Mouse (Mus musculus) left cerebral cortex, adult 18-20 months (tissue): Measurements from ENCODE around the gene Olfr187. TPM values are rescaled to one million over a fixed set of nuclear protein-coding genes. Genes with fewer than 3 reads are reported as not detected.
"Not testable (repeated sequence)": the region's sequence is repeated elsewhere in the genome, so short reads cannot be mapped to it uniquely, and the experiment has no call there.

Source experiments
- DNase-seq, 2 experiments: peaks; one replicate each; pipeline ENCODE4 v3.0.0; 2021 to 2022; ENCODE audit warnings: low spot score in 2 of 2, mixed read lengths in 1 of 2
- long read RNA-seq, 2 experiments: library from polyadenylated mRNA; stranded (forward); transcript quantifications; one replicate each; pipeline ENCODE4 v2.0.0; 2021
- total RNA-seq, 2 experiments: library from RNA; stranded (reverse); gene quantifications; 2 replicates each; pipeline ENCODE4 v1.2.3; 2021

Gene Olfr187
- not detected for total RNA-seq
- long read RNA-seq, experiment 1 = 0 reads
- long read RNA-seq, experiment 2 = 0 reads

- DNase-seq = no peak
Measured at GRCm38 (mm10) chr16:59039710-59040109, at the start of gene Olfr187. TSS of gene Olfr187 (minus strand) at chr16:59039767.

- DNase-seq = not testable (repeated sequence)
Measured at GRCm38 (mm10) chr16:59081113-59081512, 41.5 kb upstream of the Olfr187 start.

- no peak for DNase-seq
Measured at GRCm38 (mm10) chr16:59077905-59078304, 38.3 kb upstream of the Olfr187 start, which contains the start of gene Olfr190. TSS of gene Olfr190 (minus strand) at chr16:59078005.

GRCm38 (mm10) chr16:59073520-59073919 is 34.0 kb upstream of the Olfr187 start:
- no peak for DNase-seq

- DNase-seq = no peak
Measured at GRCm38 (mm10) chr16:59071755-59072154, 32.2 kb upstream of the Olfr187 start.

- not testable (repeated sequence) for DNase-seq
Measured at GRCm38 (mm10) chr16:59062411-59062810, 22.8 kb upstream of the Olfr187 start.

- not testable (repeated sequence) for DNase-seq
Measured at GRCm38 (mm10) chr16:59049286-59049685, 9.7 kb upstream of the Olfr187 start.

GRCm38 (mm10) chr16:59048860-59049259 is 9.3 kb upstream of the Olfr187 start:
- no peak for DNase-seq

GRCm38 (mm10) chr16:59047579-59047978 is 8.0 kb upstream of the Olfr187 start:
- no peak for DNase-seq

GRCm38 (mm10) chr16:59045835-59046234 is 6.3 kb upstream of the Olfr187 start:
- DNase-seq = no peak

GRCm38 (mm10) chr16:59030191-59030590 is 9.4 kb downstream of the Olfr187 start, which contains the start of gene Olfr186:
TSS of gene Olfr186 (minus strand) at chr16:59030291.
- DNase-seq = no peak

GRCm38 (mm10) chr16:59013357-59014018 is 26.1 kb downstream of the Olfr187 start:
- no peak for DNase-seq

GRCm38 (mm10) chr16:59007146-59007545 is 32.4 kb downstream of the Olfr187 start:
- DNase-seq = no peak

- no peak for DNase-seq
Measured at GRCm38 (mm10) chr16:58995057-58995456, 44.5 kb downstream of the Olfr187 start, which contains the start of gene Olfr183. TSS of gene Olfr183 (plus strand) at chr16:58995357.

Other genes starting within 250 kb of the Olfr187 start
- gene Olfr173, start 239.5 kb downstream of the Olfr187 start, total RNA-seq = not detected
- gene Olfr175-ps1, start 213.0 kb downstream of the Olfr187 start, total RNA-seq = not detected
- gene Olfr177, start 165.0 kb downstream of the Olfr187 start, total RNA-seq = not detected
- not detected for gene Olfr178, start 147.7 kb downstream of the Olfr187 start, total RNA-seq
- gene Olfr181, start 111.0 kb downstream of the Olfr187 start, total RNA-seq = not detected
- not detected for gene Olfr180, start 110.4 kb downstream of the Olfr187 start, total RNA-seq
- gene Olfr183, start 44.4 kb downstream of the Olfr187 start, total RNA-seq = not detected
- not detected for gene Olfr186, start 9.5 kb downstream of the Olfr187 start, total RNA-seq
- not detected for gene Olfr190, start 38.2 kb upstream of the Olfr187 start, total RNA-seq
- gene Olfr191, start 50.1 kb upstream of the Olfr187 start, total RNA-seq = not detected
- gene Olfr193, start 72.1 kb upstream of the Olfr187 start, total RNA-seq = not detected
- not detected for gene Olfr194, start 81.3 kb upstream of the Olfr187 start, total RNA-seq
- gene Olfr195, start 107.3 kb upstream of the Olfr187 start, total RNA-seq = not detected
- not detected for gene Olfr196, start 130.7 kb upstream of the Olfr187 start, total RNA-seq
- not detected for gene Olfr198, start 163.8 kb upstream of the Olfr187 start, total RNA-seq
- not detected for gene Olfr199, start 180.0 kb upstream of the Olfr187 start, total RNA-seq
- not detected for gene Olfr201, start 232.9 kb upstream of the Olfr187 start, total RNA-seq
- not detected for gene Olfr202, start 247.0 kb upstream of the Olfr187 start, total RNA-seq